Mouse (Mus musculus): ENCODE data around the gene Zbtb17.

DNA sequence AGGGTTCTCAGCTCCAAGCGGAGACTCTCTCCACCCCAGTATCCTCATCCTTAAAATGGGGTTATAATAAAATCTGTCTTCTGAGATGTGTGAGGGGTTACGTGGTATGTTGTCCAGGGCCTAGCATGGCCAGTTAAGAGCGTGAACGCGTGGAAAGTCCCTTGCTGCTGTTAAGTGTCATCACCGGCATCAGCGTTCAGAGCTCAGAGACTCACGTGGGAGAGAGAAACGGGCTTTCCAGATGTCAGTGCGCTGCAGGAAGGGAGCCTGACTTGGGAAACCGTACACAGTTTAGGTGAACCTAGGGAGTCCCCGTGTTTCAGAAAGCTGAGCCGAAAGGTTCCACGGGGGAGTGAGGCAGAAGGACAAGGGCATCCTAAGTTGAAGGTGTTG is 870 bp downstream of the Zbtb17 start:
- TF ChIP-seq CTCF (IDR thresholded peaks at IDR 0.05; ENCODE audit: low read depth) (no peak), EP300 (optimal IDR thresholded peaks at IDR 0.05) (no peak)

Data from stomach, postnatal 0 days (tissue).